Mouse (Mus musculus) macrophage (primary cell): Measurements from ENCODE around the gene Nhlrc4. TPM values are rescaled to one million over a fixed set of nuclear protein-coding genes. Genes with fewer than 3 reads are reported as not detected.

ENCODE experiments used
- H3K27ac ChIP-seq: fragments of 350-480 bp; formaldehyde crosslinking; 2 replicates; pipeline ENCODE4 v1.9.0; 2021
- H3K36me3 ChIP-seq: fragments of 350-480 bp; formaldehyde crosslinking; 2 replicates; pipeline ENCODE4 v1.9.0; 2021; ENCODE audit errors: inconsistent target
- H3K4me3 ChIP-seq: fragments of 350-480 bp; formaldehyde crosslinking; 2 replicates; pipeline ENCODE4 v1.9.0; 2021; ENCODE audit errors: inconsistent target
- H3K79me2 ChIP-seq: fragments of 350-480 bp; formaldehyde crosslinking; 2 replicates; pipeline ENCODE4 v1.9.0; 2021; ENCODE audit errors: inconsistent target
- WGBS: methylation state at CpG from one replicate; pipeline ENCODE4 v1.1.7; 2026; ENCODE audit warnings: inconsistent platforms; ENCODE audit not compliant: missing documents; 5-methylcytosine and 5-hydroxymethylcytosine counted together
- polyA plus RNA-seq: library from polyadenylated mRNA; stranded (reverse); fragments of 250-400 nt; gene quantifications from 3 replicates; pipeline ENCODE4 v1.2.4, GENCODE M21; 2018; ENCODE audit warnings: inconsistent platforms

Nhlrc4 gene
- polyA plus RNA-seq, 1 experiment from 2014 or later = not detected

GRCm38 (mm10) chr17:25967652-25968051 lies 22.9 kb upstream of the Nhlrc4 start:
- H3K27ac ChIP-seq = no peak overlapping the region

GRCm38 (mm10) chr17:25964271-25964670 lies 19.5 kb upstream of the Nhlrc4 start:
- Histone ChIP-seq H3K79me2 (peaks cover 24% of the 10 kb centered on the region; the same call in 1 of the 2 replicates), H3K27ac (no peak overlapping the region), H3K4me3 (no peak overlapping the region), H3K36me3 (peaks cover 4% of the 10 kb centered on the region; the same call in 1 of the 2 replicates)
- 99% methylated on average over 7 of the region's 7 CpGs for WGBS

More at GRCm38 (mm10) chr17:25967652-25968051, 22.9 kb upstream of the Nhlrc4 start:
- WGBS = 90% methylated on average over 3 of the region's 3 CpGs
- Histone ChIP-seq H3K79me2 (peaks cover 47% of the 10 kb centered on the region; the same call in 1 of the 2 replicates), H3K4me3 (no peak overlapping the region), H3K36me3 (no peaks in the 10 kb centered on the region)

GRCm38 (mm10) chr17:25962413-25962905 lies 17.7 kb upstream of the Nhlrc4 start:
- Histone ChIP-seq H3K36me3 (peaks cover 10% of the 10 kb centered on the region; the same call in 1 of the 2 replicates), H3K4me3 (no peak overlapping the region), H3K27ac (no peak overlapping the region)

GRCm38 (mm10) chr17:25961566-25961965 lies 16.8 kb upstream of the Nhlrc4 start:
- no peak overlapping the region for H3K4me3 ChIP-seq
- H3K27ac ChIP-seq = no peak overlapping the region
- 96% methylated on average over 5 of the region's 5 CpGs for WGBS
- H3K36me3 ChIP-seq = peaks cover 10% of the 10 kb centered on the region; the same call in 1 of the 2 replicates
- H3K79me2 ChIP-seq = no peaks in the 10 kb centered on the region

More at GRCm38 (mm10) chr17:25962413-25962905, 17.7 kb upstream of the Nhlrc4 start:
- peaks cover 6% of the 10 kb centered on the region; the same call in 1 of the 2 replicates for H3K79me2 ChIP-seq
- 96% methylated on average over 7 of the region's 7 CpGs for WGBS

DNA sequence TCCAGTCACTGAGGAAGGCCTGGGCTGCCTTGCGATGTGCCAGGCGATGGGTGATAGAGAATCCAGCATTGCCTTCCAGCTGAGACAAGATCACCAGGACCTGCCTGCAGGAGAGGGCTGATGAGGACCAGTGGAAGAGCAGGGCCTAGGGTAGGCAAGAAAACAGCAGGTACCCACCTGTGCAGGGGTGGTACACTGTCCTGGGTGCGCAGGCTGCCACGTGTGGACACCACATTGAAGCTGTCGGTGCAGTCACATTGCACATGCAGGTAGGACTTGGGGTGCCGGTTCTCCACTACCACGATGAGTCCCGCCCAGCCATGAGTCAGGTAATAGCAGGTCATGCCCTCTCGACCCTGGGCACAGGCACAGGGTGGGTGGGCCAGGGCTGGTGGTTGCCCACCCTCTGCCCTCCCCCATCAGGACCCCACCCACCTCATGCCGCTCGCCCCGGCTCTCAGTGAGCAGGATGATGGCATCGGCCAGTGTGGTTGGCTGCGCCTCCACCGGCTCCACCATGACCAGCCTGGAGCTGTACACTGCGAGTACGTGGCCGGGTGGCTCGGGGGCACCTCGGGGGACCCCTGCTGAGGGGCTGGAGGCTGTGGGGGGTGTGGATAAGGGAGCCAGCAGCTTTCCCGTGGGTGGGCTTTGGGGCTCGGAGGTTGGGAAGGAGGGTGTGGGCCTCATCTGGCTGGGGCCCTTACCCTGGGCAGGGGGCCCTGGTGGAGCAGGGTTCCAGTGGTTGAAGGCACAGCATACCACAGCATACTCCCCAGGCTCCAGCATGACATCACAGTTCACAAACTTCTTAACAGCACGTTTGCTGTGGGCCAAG lies 15.1 kb upstream of the Nhlrc4 start:
- no peak overlapping the region for H3K27ac ChIP-seq
- no peaks in the 10 kb centered on the region for H3K79me2 ChIP-seq
- WGBS = 96% methylated on average over 19 of the region's 23 CpGs
- no peak overlapping the region for H3K4me3 ChIP-seq
- peaks cover 10% of the 10 kb centered on the region; the same call in 1 of the 2 replicates for H3K36me3 ChIP-seq

DNA sequence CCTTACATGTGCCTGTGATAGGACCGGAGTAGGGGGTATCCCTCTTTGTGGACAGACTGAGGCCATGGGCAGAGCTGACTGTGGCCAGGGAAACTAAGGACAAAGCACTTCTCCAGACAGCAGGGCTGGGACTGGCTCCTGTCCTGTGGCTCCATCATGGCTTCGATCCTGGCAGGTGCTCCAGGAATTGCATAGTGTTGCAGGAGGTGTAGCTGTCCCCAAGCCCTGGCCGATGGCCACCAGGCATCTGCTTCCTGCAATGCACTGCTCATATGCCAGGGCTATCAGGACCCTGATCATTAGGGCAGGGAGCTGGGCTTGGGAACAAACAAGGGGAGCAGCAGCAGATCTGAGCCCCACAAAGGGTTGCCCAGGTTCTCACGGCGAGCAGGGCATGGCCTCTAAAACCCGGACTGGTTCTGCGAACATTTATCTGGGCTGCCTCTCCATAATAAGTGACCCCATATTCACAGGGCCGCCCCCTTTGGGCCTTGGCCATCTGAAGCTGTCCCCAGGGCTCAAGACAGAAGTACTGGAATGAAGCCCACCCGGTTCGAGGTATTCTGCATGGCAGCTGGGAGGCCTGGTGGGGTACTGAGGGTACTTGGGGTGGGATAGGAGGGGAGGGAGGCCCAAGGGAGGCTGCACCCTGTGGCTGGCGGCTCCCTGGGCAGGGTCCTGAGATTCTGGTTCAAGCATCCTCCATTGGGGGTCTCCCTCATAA lies 14.2 kb upstream of the Nhlrc4 start:
- no peaks in the 10 kb centered on the region for H3K79me2 ChIP-seq
- H3K4me3 ChIP-seq = no peak overlapping the region
- peaks cover 10% of the 10 kb centered on the region; the same call in 1 of the 2 replicates for H3K36me3 ChIP-seq
- H3K27ac ChIP-seq = no peak overlapping the region
- 98% methylated on average over 9 of the region's 11 CpGs for WGBS

GRCm38 (mm10) chr17:25957586-25958051 lies 12.9 kb upstream of the Nhlrc4 start:
- Histone ChIP-seq H3K79me2 (no peaks in the 10 kb centered on the region), H3K27ac (no peak overlapping the region), H3K36me3 (peaks cover 10% of the 10 kb centered on the region; the same call in 1 of the 2 replicates), H3K4me3 (no peak overlapping the region)
- 93% methylated on average over 14 of the region's 14 CpGs for WGBS

GRCm38 (mm10) chr17:25956631-25957030 lies 11.9 kb upstream of the Nhlrc4 start:
- no peak overlapping the region for H3K4me3 ChIP-seq
- 91% methylated on average over 7 of the region's 7 CpGs for WGBS
- H3K27ac ChIP-seq = no peak overlapping the region
- no peaks in the 10 kb centered on the region for H3K79me2 ChIP-seq
- H3K36me3 ChIP-seq = peaks cover 10% of the 10 kb centered on the region; the same call in 1 of the 2 replicates

- Histone ChIP-seq H3K27ac (no peak overlapping the region), H3K4me3 (no peak overlapping the region), H3K79me2 (no peaks in the 10 kb centered on the region), H3K36me3 (peaks cover 10% of the 10 kb centered on the region; the same call in 1 of the 2 replicates)
- 83% methylated on average over 7 of the region's 7 CpGs for WGBS
Measured at GRCm38 (mm10) chr17:25956201-25956600, 11.4 kb upstream of the Nhlrc4 start.

- Histone ChIP-seq H3K4me3 (no peak overlapping the region), H3K36me3 (peaks cover 10% of the 10 kb centered on the region; the same call in 1 of the 2 replicates), H3K27ac (no peak overlapping the region), H3K79me2 (no peaks in the 10 kb centered on the region)
- WGBS = 77% methylated on average over 3 of the region's 3 CpGs
Measured at GRCm38 (mm10) chr17:25955736-25956135, 11.0 kb upstream of the Nhlrc4 start.

- Histone ChIP-seq H3K4me3 (no peak overlapping the region), H3K79me2 (no peaks in the 10 kb centered on the region), H3K27ac (no peak overlapping the region), H3K36me3 (0 out of 2 replicates have a peak, but pooled peaks cover 10% of the 10 kb centered on the region)
- no CpG with 5 or more reads among the region's 2 CpGs for WGBS
Measured at GRCm38 (mm10) chr17:25954671-25955070, 9.9 kb upstream of the Nhlrc4 start.

- H3K79me2 ChIP-seq = no peaks in the 10 kb centered on the region
- H3K4me3 ChIP-seq = no peak overlapping the region
- no peak overlapping the region for H3K27ac ChIP-seq
- H3K36me3 ChIP-seq = no peaks in the 10 kb centered on the region
- WGBS = 96% methylated on average over 5 of the region's 5 CpGs
Measured at GRCm38 (mm10) chr17:25953161-25953560, 8.4 kb upstream of the Nhlrc4 start.

DNA sequence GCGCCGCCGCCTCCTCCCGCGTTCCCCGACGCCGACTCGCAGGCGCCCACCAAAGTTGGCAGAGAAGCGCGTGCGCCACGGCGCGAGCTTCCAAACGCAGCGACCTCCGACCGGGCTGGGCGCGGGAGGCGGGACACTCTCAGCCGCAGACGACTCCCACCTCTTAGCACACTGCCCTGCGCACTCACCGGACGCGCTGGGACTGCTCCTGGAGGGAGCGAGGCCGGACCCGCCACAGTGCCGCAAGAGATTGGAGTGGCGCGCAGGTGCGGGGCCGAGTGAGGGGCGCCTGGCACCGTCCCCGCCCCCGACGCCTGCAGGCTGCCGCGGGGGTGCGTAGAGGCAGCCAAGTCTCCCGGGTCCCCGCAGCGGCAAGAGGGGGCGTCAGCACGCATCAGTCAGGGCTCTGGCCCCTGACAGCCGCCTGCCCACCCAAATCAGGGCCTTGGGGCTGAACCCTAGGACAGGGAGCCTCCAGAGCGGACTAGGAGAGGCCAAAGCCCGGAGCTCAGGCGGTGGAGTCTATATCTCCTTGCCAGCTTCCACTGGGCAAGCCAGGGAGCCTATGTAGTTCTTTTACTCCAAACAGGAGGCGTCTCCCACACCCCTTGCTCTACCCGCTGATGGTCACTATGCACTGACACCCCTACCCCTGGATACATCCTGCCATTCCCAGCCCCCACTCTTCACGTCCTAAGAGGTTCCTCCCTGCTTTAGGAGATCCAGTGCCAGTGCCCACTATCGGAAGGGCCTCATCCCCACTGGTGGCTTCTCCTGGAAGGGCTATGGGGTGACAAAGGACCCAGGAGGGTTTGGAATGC lies 7.3 kb upstream of the Nhlrc4 start, which contains the start of gene A930017K11Rik:
Gene A930017K11Rik, minus strand, starts transcription at position 763 of the 821 bp plus-strand sequence.
- Histone ChIP-seq H3K79me2 (no peaks in the 10 kb centered on the region), H3K4me3 (no peak within 1 kb of the TSS), H3K36me3 (no peaks in the 10 kb centered on the region), H3K27ac (no peak within 1 kb of the TSS)
- 4% methylated on average over 56 of the region's 58 CpGs for WGBS
